Mouse (Mus musculus) testis, adult 2 months (tissue): ENCODE measurements around the gene Slc28a2.

Source experiments
- CTCF ChIP-seq: fragments of 200-500 bp; IDR thresholded peaks from 2 replicates; pipeline ENCODE4 v1.5.1; 2012; ENCODE audit warnings: low read depth, mild to moderate bottlenecking, inconsistent platforms, low read length, moderate library complexity; ENCODE audit not compliant: control insufficient read depth, insufficient read depth, insufficient replicate concordance
- POLR2A ChIP-seq: fragments of 200-500 bp; IDR thresholded peaks from 2 replicates; pipeline ENCODE4 v1.6.1; 2012; ENCODE audit warnings: low read depth, mild to moderate bottlenecking, inconsistent platforms, low read length, moderate library complexity; ENCODE audit not compliant: control insufficient read depth

GRCm38 (mm10) chr2:122441000-122441933 is 15.0 kb downstream of the Slc28a2 start:
- no peak for TF ChIP-seq CTCF
- TF ChIP-seq POLR2A: no peak
